Mouse (Mus musculus): ENCODE results near the gene Sp2. TPM values are rescaled to one million over a fixed set of nuclear protein-coding genes. Genes with fewer than 3 reads are reported as not detected.
A peak's percentile ranks its signal among the peaks of the same experiment; 100 is the strongest.

Gene Sp2
- total RNA-seq, 1 experiment from 2014 or later = 3.1 TPM

DNA sequence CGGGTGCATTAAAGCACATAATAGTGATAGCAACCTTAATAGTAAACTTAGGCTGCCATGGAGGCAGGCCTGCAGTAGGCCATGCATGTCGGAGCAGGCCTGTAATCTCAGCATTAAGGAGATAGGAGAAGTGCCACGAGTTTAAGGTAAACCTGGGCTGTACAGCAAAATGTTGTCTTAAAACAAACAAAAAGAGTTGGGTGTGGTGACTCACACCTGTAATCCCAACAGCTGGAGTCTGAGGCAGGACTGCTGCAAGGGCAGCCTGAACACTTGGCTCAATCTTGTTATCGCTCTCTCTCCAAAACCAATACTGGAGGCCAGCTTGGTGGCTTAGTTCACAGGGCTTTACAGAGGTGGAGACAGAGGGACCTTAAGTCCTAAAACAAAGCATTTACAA lies 27.7 kb downstream of the Sp2 start:
- no peak for ATAC-seq (replicated peaks in 1 of 2; ENCODE audit: insufficient read depth in 1 of 2, low FRiP score in 2 of 2, low TSS enrichment in 1 of 2, low read depth in 1 of 2, poor library complexity in 2 of 2, severe bottlenecking in 2 of 2)

DNA sequence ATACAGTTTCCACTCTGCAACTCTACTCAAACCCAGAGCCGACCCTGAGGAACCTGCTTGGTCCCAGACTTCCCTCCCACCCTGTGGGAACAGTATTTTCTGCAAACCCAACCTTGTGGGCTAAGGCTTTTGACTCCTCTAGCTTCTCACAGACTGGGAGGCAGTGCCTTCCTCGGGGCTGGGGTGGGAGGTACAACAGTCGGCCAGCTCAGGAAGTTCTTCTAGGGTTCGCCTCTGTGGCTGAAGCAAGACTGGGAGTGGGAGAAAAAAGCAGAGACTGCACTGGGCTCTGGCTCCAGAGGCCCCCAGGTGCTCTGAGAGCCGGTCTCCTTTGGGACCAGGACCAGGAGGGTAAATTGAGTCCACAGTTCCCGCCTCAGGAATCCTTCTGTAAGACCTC lies 29.9 kb downstream of the Sp2 start:
- no peak for ATAC-seq (replicated peaks in 1 of 2; ENCODE audit: insufficient read depth in 1 of 2, low FRiP score in 2 of 2, low TSS enrichment in 1 of 2, low read depth in 1 of 2, poor library complexity in 2 of 2, severe bottlenecking in 2 of 2)

DNA sequence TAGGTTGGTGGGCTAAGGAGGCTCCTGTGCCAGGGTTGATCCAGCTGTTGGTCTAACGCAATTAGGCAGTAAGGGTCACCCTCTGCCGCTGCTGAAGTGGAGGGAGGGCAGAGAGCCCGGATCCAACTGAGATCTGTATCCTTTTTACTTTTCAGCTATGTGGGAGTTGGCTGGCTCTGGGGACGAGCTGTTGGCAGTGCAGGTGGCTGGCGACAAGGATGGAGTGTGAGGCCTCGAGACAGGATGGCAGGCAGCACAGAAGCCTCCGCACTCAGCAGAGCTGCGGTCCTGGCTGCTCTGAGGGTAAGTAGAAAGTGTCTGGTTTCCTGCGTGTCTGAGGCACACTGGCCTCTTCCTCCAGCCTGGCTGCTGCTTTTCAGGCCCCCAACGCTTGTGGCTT lies 30.3 kb downstream of the Sp2 start:
- no peak for ATAC-seq (replicated peaks in 1 of 2; ENCODE audit: insufficient read depth in 1 of 2, low FRiP score in 2 of 2, low TSS enrichment in 1 of 2, low read depth in 1 of 2, poor library complexity in 2 of 2, severe bottlenecking in 2 of 2)

DNA sequence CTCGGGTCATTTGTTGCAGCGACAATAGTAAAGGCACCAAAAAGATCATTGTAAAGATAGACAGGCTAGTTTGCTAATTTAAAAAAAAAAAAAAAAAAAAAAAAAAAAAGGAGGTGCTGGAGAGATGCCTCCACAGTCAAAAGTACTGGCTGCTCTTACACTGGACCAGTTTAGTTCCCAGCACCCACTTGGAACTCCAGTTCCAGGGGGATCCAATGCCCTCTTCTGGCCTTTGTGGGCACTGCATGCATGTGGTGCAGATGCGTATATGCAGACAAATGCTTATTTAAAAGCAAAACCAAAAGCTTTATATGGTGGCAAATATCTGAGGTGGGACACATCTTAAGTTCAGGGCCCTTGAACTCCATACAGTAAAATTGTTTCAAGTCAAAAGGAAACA lies 32.0 kb downstream of the Sp2 start:
- no peak for ATAC-seq (replicated peaks in 1 of 2; ENCODE audit: insufficient read depth in 1 of 2, low FRiP score in 2 of 2, low TSS enrichment in 1 of 2, low read depth in 1 of 2, poor library complexity in 2 of 2, severe bottlenecking in 2 of 2)

DNA sequence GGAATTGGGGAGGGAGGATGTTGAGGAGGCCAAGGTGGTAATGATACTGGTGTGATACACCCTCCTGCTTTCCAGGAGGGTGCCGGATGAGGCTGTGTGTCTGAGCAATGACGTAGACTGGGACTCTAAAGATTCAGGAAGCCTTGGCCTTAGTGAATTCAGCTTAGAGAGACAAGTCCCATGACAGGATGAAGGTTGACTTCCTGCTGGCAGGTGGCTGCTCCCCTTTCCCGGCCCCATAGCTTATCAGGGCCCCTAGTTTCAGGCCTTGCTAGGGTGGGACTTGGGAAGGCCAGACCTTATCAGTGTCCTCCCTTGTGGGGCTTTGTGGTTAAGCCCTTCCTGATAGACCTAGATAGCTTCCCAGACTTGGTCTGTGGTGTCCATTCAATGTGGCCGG lies 34.9 kb downstream of the Sp2 start:
- no peak for ATAC-seq (replicated peaks in 1 of 2; ENCODE audit: insufficient read depth in 1 of 2, low FRiP score in 2 of 2, low TSS enrichment in 1 of 2, low read depth in 1 of 2, poor library complexity in 2 of 2, severe bottlenecking in 2 of 2)

DNA sequence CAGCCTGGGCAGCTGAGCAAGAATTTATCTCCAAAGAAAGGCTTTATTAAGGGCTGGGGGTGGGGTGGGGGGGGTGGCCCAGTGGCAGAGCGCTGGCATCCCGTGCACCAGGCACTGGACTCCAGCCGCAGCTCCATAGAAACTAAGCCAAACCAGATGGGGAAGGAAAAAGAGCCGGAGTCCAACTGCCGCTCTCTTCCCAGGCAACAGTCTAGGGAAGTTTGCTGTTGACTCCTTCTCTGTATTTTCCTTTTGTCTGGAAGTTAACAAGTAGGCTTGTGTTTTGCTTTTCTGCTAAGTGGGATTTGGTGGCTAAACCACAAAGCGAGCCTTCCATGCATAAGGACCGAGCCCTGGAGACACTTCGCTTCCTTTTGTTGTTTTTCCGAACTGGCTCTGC lies 36.3 kb downstream of the Sp2 start:
- ATAC-seq (replicated peaks in 1 of 2; ENCODE audit: insufficient read depth in 1 of 2, low FRiP score in 2 of 2, low TSS enrichment in 1 of 2, low read depth in 1 of 2, poor library complexity in 2 of 2, severe bottlenecking in 2 of 2) = no peak

DNA sequence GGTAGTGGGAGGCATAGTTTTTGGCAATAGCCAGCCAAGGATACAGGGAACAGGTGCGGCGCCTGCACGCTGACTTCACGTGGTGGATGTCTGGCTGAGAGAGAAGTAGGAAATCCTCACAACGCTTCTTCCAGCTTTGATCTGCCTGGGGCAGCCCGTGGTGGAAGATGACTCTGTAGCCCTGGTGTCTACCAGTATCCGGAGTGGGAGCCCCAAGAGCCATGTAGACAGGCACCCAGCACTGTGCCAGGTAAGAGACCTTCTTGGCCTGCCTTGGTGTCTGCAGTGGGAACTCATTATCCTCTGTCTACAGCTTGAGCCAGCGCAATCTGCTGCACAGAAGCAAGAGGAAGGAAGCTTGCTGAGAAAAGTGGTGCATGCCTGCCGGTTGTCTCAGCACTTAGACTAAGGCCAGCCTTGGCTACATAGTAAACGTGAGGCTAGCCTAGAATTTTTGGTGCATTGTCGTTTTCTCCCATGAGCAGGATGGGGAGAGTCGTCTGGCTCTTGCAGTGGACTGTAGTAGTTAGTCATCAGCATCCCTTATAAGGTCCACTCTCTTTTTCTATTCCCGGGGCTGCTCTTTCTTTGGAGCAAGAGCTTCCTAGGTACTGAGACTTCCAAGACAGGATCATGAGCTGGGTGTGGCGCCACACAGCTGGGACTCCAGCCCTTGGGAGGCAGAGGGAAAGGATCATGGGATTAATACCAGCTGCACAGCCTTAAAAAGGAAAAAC lies 37.7 kb downstream of the Sp2 start:
- ATAC-seq (replicated peaks in 1 of 2; ENCODE audit: insufficient read depth in 1 of 2, low FRiP score in 2 of 2, low TSS enrichment in 1 of 2, low read depth in 1 of 2, poor library complexity in 2 of 2, severe bottlenecking in 2 of 2) = no peak

DNA sequence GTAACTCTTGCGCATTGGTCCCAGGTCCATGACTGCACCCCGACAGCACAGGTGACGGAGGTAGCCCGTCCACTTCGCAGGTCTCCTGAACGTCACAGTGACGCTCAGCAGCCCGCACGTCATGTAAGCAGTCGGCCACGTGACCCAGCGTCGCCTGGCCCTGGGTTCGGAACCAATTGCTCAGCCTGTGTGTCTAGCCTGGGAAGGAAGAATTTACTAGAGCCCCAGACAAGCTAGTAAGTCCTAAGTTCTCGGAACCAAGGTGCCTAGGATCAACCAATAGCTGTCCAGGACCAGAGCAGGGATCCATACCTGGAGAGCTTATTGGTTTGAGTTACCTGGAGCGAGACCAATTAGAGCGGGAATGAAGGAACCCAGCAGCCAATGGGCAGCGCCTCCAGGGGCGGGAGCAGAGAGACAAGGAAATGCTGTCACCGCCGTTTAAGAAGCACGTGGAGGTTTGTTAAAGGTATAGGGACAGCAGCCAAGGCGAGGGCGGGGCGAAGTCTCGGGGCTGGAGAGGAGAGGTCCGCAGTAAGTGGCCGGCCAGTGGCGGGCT lies 38.9 kb downstream of the Sp2 start, which contains the start of gene Pnpo:
Pnpo (minus strand) TSS at position 241 of the 559 bp plus-strand sequence.
- ATAC-seq (replicated peaks in 1 of 2; ENCODE audit: insufficient read depth in 1 of 2, low FRiP score in 2 of 2, low TSS enrichment in 1 of 2, low read depth in 1 of 2, poor library complexity in 2 of 2, severe bottlenecking in 2 of 2) = peak; percentile 95

DNA sequence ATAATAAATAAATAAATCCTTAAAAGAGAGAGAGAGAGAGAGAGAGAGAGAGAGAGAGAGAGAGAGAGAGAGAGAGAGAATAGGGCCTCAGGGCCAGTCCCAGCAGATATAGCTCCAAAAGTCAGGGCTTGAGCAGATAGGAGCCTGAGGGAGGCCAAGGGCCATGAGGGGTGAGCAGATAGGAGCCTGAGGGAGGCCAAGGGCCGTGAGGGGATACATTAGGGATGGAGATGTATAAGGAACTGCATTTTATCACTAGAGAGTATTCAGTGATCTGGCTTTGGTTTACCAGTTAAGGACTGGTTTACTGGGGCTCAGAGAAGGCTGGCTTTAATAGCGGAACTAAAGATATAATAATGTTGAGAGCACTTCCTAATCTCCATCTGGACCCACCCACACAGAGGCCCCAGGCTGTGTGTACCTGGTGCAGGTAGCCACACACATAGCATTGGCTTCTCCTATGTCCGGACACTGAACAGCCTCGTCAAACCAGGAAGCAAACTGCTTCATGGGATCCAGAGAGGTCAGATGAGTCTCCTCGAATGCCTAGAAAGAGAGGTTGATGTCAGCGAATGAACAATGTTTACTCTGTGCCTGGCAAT lies 40.7 kb downstream of the Sp2 start:
- ATAC-seq (replicated peaks in 1 of 2; ENCODE audit: insufficient read depth in 1 of 2, low FRiP score in 2 of 2, low TSS enrichment in 1 of 2, low read depth in 1 of 2, poor library complexity in 2 of 2, severe bottlenecking in 2 of 2) = no peak

DNA sequence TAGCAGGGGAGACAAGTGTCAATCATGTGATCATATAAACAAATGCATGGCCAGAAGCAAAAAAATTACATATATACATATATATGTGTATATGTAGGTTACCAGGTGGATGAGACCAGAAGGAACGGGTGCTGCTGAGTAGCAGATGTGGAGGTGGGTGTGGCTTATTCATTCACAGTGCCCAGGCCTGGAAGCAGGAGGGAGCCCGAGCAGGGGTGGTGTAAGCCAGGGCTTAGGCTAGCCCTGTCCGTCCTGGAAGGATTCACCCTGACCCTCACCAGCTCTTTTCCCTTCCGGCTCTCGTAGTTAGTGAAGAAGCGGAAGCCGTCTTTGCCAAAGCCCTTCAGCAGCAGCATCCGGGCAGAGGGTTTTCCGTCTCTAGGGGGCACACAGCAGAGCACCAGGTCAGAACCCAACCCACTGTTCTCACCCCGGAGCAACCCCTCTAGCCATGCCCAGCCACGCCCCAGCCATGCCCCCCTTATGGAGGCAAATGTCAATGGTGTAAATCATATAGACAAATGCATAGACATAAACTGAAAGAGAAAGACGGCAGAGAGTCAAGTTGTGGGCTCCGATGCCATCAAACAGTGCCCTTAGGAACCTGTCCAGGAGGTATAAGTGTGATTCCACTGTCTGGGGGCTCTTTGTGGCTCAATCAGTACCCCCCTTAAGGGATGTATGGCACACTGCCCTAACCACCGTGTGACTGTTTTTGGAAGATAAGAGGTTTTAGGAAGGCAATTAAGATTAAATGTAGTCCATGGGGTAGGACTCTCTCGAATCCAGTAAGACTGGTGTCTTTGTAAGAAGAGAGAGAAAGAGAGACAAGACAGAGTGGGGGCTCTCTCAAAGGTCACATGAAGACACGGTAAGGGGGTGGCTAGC lies 41.9 kb downstream of the Sp2 start:
- ATAC-seq (replicated peaks in 1 of 2; ENCODE audit: insufficient read depth in 1 of 2, low FRiP score in 2 of 2, low TSS enrichment in 1 of 2, low read depth in 1 of 2, poor library complexity in 2 of 2, severe bottlenecking in 2 of 2) = no peak

DNA sequence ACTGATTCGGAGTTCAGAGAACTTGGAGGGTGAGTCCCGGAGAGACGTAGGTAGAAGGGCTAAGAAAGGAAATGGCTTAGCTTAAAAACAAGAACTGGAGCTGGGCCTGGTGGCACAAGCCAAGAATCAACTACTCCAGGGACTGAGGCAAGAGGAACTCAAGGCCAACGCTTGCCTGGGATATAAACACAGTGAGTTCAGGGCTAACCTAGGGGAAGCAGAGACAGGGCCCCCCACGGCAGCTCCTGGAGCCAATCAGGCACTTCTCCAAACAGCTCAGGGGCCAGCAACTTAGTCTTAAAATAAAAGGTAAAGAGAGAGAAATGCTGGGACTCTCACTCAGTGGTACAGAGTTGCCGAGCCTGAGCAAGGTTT lies 44.3 kb downstream of the Sp2 start:
- ATAC-seq (replicated peaks in 1 of 2; ENCODE audit: insufficient read depth in 1 of 2, low FRiP score in 2 of 2, low TSS enrichment in 1 of 2, low read depth in 1 of 2, poor library complexity in 2 of 2, severe bottlenecking in 2 of 2) = no peak

DNA sequence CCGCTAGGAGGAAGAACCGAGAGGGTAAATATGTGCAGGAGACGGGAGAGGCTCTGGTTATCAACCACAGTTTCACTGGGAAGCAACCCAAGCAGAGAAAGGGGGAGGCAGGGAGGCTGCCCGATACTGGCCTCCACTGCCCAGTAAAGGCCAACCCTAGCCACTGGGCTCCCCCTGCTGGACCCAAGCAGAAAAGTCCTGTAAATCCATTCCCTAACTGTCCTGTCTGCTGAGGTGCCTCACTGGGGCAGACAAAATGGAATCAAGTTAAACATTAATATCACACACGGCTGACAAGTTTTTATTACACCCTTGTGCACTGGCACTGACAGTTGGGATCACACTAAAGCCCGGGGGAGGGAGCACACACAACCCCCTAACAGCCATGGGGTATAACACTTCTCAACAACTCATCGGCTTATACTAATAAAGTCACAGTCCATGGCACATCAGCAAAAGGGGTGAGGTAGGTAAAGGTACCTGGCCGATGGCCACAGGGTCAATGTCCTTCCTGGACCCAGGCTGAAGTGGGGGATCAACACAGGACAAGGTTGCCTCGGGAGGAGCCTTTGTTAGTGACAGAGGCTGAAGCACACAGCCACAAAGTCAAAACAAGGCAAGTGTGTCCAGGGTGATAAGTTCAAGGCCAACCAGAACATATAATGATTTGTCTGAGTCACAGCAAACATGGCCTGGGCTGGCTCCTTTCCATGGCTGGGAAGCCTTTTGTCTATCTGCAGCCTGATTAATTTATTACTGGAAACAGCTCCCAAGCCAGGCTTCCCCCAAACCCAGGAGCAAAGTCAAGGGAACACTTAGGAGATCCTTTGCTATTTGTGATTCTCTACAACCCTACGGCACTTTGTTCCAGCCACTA lies 45.0 kb downstream of the Sp2 start:
- ATAC-seq (replicated peaks in 1 of 2; ENCODE audit: insufficient read depth in 1 of 2, low FRiP score in 2 of 2, low TSS enrichment in 1 of 2, low read depth in 1 of 2, poor library complexity in 2 of 2, severe bottlenecking in 2 of 2) = 0 out of 4 replicates have a peak, but pooled peaks of 1 of the 2 experiments have one; percentile 18

DNA sequence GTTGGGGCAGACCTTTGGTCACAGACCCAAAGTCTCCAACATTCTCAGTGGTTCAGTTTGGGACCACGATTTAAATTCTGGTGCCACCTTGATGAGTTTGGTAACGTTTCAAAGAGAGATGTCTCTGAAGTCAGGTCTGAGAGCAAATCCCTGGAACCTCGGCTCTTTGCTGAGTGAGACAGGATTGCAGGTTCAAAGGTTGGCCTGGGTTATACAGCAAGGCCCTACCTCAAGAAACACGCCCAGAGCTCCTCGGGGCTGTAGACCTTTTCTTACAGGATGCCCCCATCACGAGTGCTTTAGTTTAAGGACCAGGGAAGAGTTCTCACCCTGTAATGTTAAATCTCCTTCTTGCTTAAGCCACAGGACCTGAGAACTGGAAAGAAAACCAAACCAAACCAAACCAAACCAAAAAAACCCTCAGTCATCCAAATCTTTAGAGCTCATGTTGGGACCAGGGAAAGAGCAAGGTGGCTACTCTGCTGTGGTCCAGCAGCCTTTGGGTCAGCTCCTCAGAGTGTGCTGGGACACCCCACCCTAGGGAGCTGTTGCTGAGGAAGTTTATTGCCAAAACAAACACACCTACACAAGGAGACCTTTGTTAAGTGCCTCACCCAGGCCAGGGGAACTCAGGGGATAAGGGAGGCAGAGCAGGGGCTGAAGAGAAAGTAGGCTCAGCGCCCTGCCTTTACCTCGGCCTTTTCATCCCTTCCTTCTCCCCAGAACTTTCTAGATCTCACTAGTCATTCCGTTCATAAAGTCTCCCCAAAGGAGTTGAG lies 46.7 kb downstream of the Sp2 start:
- no peak for ATAC-seq (replicated peaks in 1 of 2; ENCODE audit: insufficient read depth in 1 of 2, low FRiP score in 2 of 2, low TSS enrichment in 1 of 2, low read depth in 1 of 2, poor library complexity in 2 of 2, severe bottlenecking in 2 of 2)

DNA sequence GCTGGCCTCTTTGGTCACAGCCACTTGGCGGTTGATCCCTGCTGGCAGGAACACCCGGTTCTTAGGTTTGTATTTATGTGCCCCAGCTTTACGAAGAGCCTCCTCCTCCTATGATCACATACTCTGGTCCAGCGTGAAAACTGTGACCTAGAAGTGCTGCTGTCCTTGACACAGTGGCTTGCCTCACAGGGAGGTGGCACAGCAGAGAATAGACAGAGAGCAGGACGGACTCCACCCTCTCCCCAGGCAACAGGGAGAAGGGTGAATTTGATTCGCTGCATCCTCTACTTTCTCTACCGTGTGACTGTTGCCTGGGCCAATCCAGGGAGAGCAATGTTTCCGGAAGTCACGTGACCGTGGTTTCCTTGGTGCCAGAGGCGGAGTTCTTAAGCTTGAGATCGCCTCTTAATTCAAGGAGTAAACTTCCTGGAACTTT lies 47.8 kb downstream of the Sp2 start:
- peak in 1 of 2 experiments; percentile 58; a peak in 1 of 4 replicates for ATAC-seq (replicated peaks in 1 of 2; ENCODE audit: insufficient read depth in 1 of 2, low FRiP score in 2 of 2, low TSS enrichment in 1 of 2, low read depth in 1 of 2, poor library complexity in 2 of 2, severe bottlenecking in 2 of 2)

DNA sequence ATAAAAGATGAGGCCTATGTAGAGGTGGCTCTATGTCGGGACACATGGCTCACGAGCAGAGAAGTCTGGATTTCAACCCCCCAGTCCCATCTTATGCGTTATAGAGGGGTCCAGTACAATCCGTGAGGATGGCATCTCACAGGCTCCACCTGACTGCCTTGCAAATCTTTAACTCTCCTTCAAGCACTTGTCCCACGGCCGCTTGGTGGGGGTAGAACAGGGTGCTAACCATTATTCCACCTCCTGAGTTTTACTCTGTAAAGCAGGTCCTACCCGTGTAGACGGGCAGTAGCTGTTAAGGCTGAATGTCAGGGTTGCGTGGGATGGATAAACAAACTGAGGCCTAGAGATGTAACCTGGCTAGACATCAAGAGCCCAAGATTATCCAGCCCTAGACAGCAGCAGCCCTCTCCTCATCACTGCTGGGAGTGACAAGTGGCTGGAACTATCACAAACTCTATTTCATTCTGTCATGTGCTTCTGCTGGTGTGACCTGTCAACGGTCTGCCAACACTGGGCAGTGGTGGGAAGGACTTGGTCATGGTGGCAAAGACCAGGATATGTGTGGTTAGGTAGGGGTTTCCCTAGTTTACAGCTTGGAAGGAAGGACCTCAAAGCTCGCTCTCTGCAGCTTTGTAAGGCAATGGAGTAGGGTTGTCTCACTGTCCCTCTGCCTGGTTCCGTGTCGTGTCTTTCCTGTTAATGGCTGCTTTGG lies 49.0 kb downstream of the Sp2 start:
- peak; percentile 13 to 22; a peak in 1 of 4 replicates for ATAC-seq (replicated peaks in 1 of 2; ENCODE audit: insufficient read depth in 1 of 2, low FRiP score in 2 of 2, low TSS enrichment in 1 of 2, low read depth in 1 of 2, poor library complexity in 2 of 2, severe bottlenecking in 2 of 2)

Data from hematopoietic stem cell, adult 5-6 weeks (primary cell).